Mouse (Mus musculus): ENCODE data around the gene Prune2. TPM values are rescaled to one million over a fixed set of nuclear protein-coding genes. Genes with fewer than 3 reads are reported as not detected.
A peak's percentile ranks its signal among the peaks of the same experiment; 100 is the strongest.

The Prune2 gene
- polyA plus RNA-seq, 1 experiment from 2014 or later: 0.73 TPM

- no peaks in the 10 kb centered on the region for H3K36me3 ChIP-seq (ENCODE audit: insufficient read depth, low read length)
- H3K4me2 ChIP-seq (replicated peaks; ENCODE audit: low read depth, low read length): no peak overlapping the region
- no peaks in the 10 kb centered on the region for H3K4me1 ChIP-seq (ENCODE audit: insufficient read depth, low read depth, low read length)
- DNase-seq (ENCODE audit: low spot score): no peak
- no peak overlapping the region for H3K4me3 ChIP-seq (ENCODE audit: low read depth, low read length)
- no peaks in the 10 kb centered on the region for H3K9me3 ChIP-seq (ENCODE audit: low read length)
- TF ChIP-seq CTCF (IDR thresholded peaks at IDR 0.05) (no peak), EP300 (IDR thresholded peaks at IDR 0.05) (no peak)
- no peak for ATAC-seq
- no peaks in the 10 kb centered on the region for H3K27me3 ChIP-seq (replicated peaks; ENCODE audit: insufficient read depth, low read length)
- no peak overlapping the region for H3K27ac ChIP-seq (ENCODE audit: low read length)
- WGBS: 69% methylated on average over 12 of the region's 12 CpGs
- no peak overlapping the region for H3K9ac ChIP-seq (replicated peaks; ENCODE audit: low read depth)
These were observed 184.3 kb downstream of the Prune2 start for GRCm38 (mm10) chr19:17140016-17140914.

- 87% methylated on average over 2 of the region's 2 CpGs for whole genome bisulfite sequencing
- no peak for TF ChIP-seq CTCF (IDR thresholded peaks at IDR 0.05)
- no peak for TF ChIP-seq EP300 (IDR thresholded peaks at IDR 0.05)
- Histone ChIP-seq H3K9me3 (ENCODE audit: low read length) (no peaks in the 10 kb centered on the region), H3K4me1 (ENCODE audit: insufficient read depth, low read depth, low read length) (no peaks in the 10 kb centered on the region), H3K36me3 (ENCODE audit: insufficient read depth, low read length) (no peaks in the 10 kb centered on the region), H3K4me3 (ENCODE audit: low read depth, low read length) (no peak overlapping the region), H3K4me2 (replicated peaks; ENCODE audit: low read depth, low read length) (no peak overlapping the region), H3K27me3 (replicated peaks; ENCODE audit: insufficient read depth, low read length) (no peaks in the 10 kb centered on the region), H3K27ac (ENCODE audit: low read length) (no peak overlapping the region), H3K9ac (replicated peaks; ENCODE audit: low read depth) (no peak overlapping the region)
- ATAC-seq: no peak
- no peak for DNase-seq (ENCODE audit: low spot score)
These were observed 187.3 kb downstream of the Prune2 start for GRCm38 (mm10) chr19:17143245-17143644.

GRCm38 (mm10) chr19:17144205-17144604 lies 188.3 kb downstream of the Prune2 start:
- Histone ChIP-seq H3K27ac (ENCODE audit: low read length) (no peak overlapping the region), H3K9me3 (ENCODE audit: low read length) (no peaks in the 10 kb centered on the region), H3K4me2 (replicated peaks; ENCODE audit: low read depth, low read length) (no peak overlapping the region), H3K27me3 (replicated peaks; ENCODE audit: insufficient read depth, low read length) (no peaks in the 10 kb centered on the region), H3K4me1 (ENCODE audit: insufficient read depth, low read depth, low read length) (no peaks in the 10 kb centered on the region), H3K36me3 (ENCODE audit: insufficient read depth, low read length) (no peaks in the 10 kb centered on the region), H3K4me3 (ENCODE audit: low read depth, low read length) (no peak overlapping the region), H3K9ac (replicated peaks; ENCODE audit: low read depth) (no peak overlapping the region)
- DNase-seq (ENCODE audit: low spot score) (peak; percentile 21), ATAC-seq (no peak)
- WGBS: 80% methylated on average over 6 of the region's 6 CpGs
- no peak for TF ChIP-seq CTCF (IDR thresholded peaks at IDR 0.05)
- no peak for TF ChIP-seq EP300 (IDR thresholded peaks at IDR 0.05)

GRCm38 (mm10) chr19:17150064-17150463 lies 194.1 kb downstream of the Prune2 start:
- H3K27ac ChIP-seq (ENCODE audit: low read length): no peak overlapping the region
- H3K36me3 ChIP-seq (ENCODE audit: insufficient read depth, low read length): no peaks in the 10 kb centered on the region
- H3K4me2 ChIP-seq (replicated peaks; ENCODE audit: low read depth, low read length): no peak overlapping the region
- DNase-seq (ENCODE audit: low spot score): no peak
- H3K4me3 ChIP-seq (ENCODE audit: low read depth, low read length): no peak overlapping the region
- no peak overlapping the region for H3K9ac ChIP-seq (replicated peaks; ENCODE audit: low read depth)
- no peak for ATAC-seq
- H3K9me3 ChIP-seq (ENCODE audit: low read length): no peaks in the 10 kb centered on the region
- no peak for TF ChIP-seq CTCF (IDR thresholded peaks at IDR 0.05)
- H3K4me1 ChIP-seq (ENCODE audit: insufficient read depth, low read depth, low read length): no peaks in the 10 kb centered on the region
- WGBS: 72% methylated on average over 7 of the region's 7 CpGs
- no peaks in the 10 kb centered on the region for H3K27me3 ChIP-seq (replicated peaks; ENCODE audit: insufficient read depth, low read length)

- no peak overlapping the region for H3K9ac ChIP-seq (replicated peaks; ENCODE audit: low read depth)
- WGBS: 91% methylated on average over 6 of the region's 6 CpGs
These were observed 195.9 kb downstream of the Prune2 start for GRCm38 (mm10) chr19:17151781-17152180.

GRCm38 (mm10) chr19:17152461-17152860 lies 196.5 kb downstream of the Prune2 start:
- no peak for ATAC-seq
- H3K4me2 ChIP-seq (replicated peaks; ENCODE audit: low read depth, low read length): no peak overlapping the region
- H3K27ac ChIP-seq (ENCODE audit: low read length): no peak overlapping the region
- H3K4me1 ChIP-seq (ENCODE audit: insufficient read depth, low read depth, low read length): no peaks in the 10 kb centered on the region
- no peaks in the 10 kb centered on the region for H3K9me3 ChIP-seq (ENCODE audit: low read length)
- no peak for TF ChIP-seq CTCF (IDR thresholded peaks at IDR 0.05)
- TF ChIP-seq EP300 (IDR thresholded peaks at IDR 0.05): no peak
- H3K36me3 ChIP-seq (ENCODE audit: insufficient read depth, low read length): no peaks in the 10 kb centered on the region
- WGBS: 73% methylated on average over 7 of the region's 7 CpGs
- no peaks in the 10 kb centered on the region for H3K27me3 ChIP-seq (replicated peaks; ENCODE audit: insufficient read depth, low read length)
- DNase-seq (ENCODE audit: low spot score): no peak
- no peak overlapping the region for H3K4me3 ChIP-seq (ENCODE audit: low read depth, low read length)
- no peak overlapping the region for H3K9ac ChIP-seq (replicated peaks; ENCODE audit: low read depth)

More at GRCm38 (mm10) chr19:17151781-17152180, 195.9 kb downstream of the Prune2 start:
- TF ChIP-seq EP300 (IDR thresholded peaks at IDR 0.05) (no peak), CTCF (IDR thresholded peaks at IDR 0.05) (no peak)
- DNase-seq (ENCODE audit: low spot score) (no peak), ATAC-seq (no peak)
- no peaks in the 10 kb centered on the region for H3K36me3 ChIP-seq (ENCODE audit: insufficient read depth, low read length)
- no peak overlapping the region for H3K4me2 ChIP-seq (replicated peaks; ENCODE audit: low read depth, low read length)
- no peak overlapping the region for H3K4me3 ChIP-seq (ENCODE audit: low read depth, low read length)
- H3K4me1 ChIP-seq (ENCODE audit: insufficient read depth, low read depth, low read length): no peaks in the 10 kb centered on the region
- H3K27me3 ChIP-seq (replicated peaks; ENCODE audit: insufficient read depth, low read length): no peaks in the 10 kb centered on the region
- no peak overlapping the region for H3K27ac ChIP-seq (ENCODE audit: low read length)
- no peaks in the 10 kb centered on the region for H3K9me3 ChIP-seq (ENCODE audit: low read length)
